In genomic region chr5:136933930-136934329, GRCm38 (mm10) we compare ENCODE assay signal across 30 mouse cellular contexts. TPM values are rescaled to one million over a fixed set of nuclear protein-coding genes. Genes with fewer than 3 reads are reported as not detected.
"Had no signal": no experiment of that assay in that cellular context is flagged by ENCODE, and none has a peak within 500 bp of the region (broad histone marks: within the 10 kb centered on the region; RNA-seq: fewer than 3 reads in every experiment).

No protein-coding gene starts in this region.

- ATAC-seq: hindbrain, postnatal 0 days; intestine, embryonic 16.5 days had no signal

- H3K4me3 ChIP-seq: heart, adult 2 months; heart, embryonic 13.5 days; heart, embryonic 15.5 days; hindbrain, embryonic 13.5 days; hindbrain, embryonic 15.5 days; kidney, embryonic 15.5 days; left cerebral cortex, adult 2 months; limb, embryonic 10.5 days; limb, embryonic 12.5 days; liver, embryonic 13.5 days; liver, embryonic 15.5 days had no signal

- H3K4me2 ChIP-seq: heart, embryonic 11.5 days; heart, embryonic 13.5 days; heart, embryonic 15.5 days; hindbrain, embryonic 13.5 days; hindbrain, embryonic 15.5 days; kidney, embryonic 15.5 days; limb, embryonic 12.5 days; liver, embryonic 11.5 days; liver, embryonic 13.5 days; liver, embryonic 15.5 days had no signal

- H3K9ac ChIP-seq: heart, embryonic 13.5 days; heart, embryonic 15.5 days; hindbrain, embryonic 13.5 days; hindbrain, embryonic 15.5 days; kidney, embryonic 15.5 days; limb, embryonic 12.5 days; liver, embryonic 13.5 days; liver, embryonic 15.5 days had no signal

- H3K9me3 ChIP-seq: heart, embryonic 13.5 days; heart, embryonic 15.5 days; hindbrain, embryonic 13.5 days; hindbrain, embryonic 15.5 days; kidney, embryonic 15.5 days; limb, embryonic 10.5 days; limb, embryonic 12.5 days; liver, embryonic 13.5 days; liver, embryonic 15.5 days had no signal

- H3K27me3 ChIP-seq: heart, embryonic 13.5 days; heart, embryonic 15.5 days; hindbrain, embryonic 13.5 days; hindbrain, embryonic 15.5 days; kidney, embryonic 15.5 days; limb, embryonic 12.5 days; liver, embryonic 13.5 days; liver, embryonic 15.5 days had no signal

- DNase-seq: gastrocnemius, postnatal 14 days; gastrocnemius, postnatal 36 days; heart, adult 11 months; heart, adult 2 months; heart, postnatal 14 days; heart, postnatal 36 days; kidney, adult 11 months; kidney, adult 2 months; kidney, adult 9 months; kidney, postnatal 14 days; kidney, postnatal 36 days; layer of hippocampus, adult 9-11 months; liver; liver, embryonic 13.5 days had no signal

- H3K4me1 ChIP-seq: kidney, embryonic 15.5 days; liver, embryonic 15.5 days had no signal

- H3K36me3 ChIP-seq: heart, embryonic 13.5 days; heart, embryonic 15.5 days; hindbrain, embryonic 13.5 days; hindbrain, embryonic 15.5 days; kidney, embryonic 15.5 days; liver, embryonic 13.5 days; liver, embryonic 15.5 days had no signal

- H3K27ac ChIP-seq: heart, adult 2 months; heart, embryonic 13.5 days; heart, embryonic 15.5 days; hindbrain, embryonic 13.5 days; hindbrain, embryonic 15.5 days; hindbrain, postnatal 0 days; kidney, embryonic 15.5 days; kidney, postnatal 0 days; left cerebral cortex, adult 2 months; limb, embryonic 10.5 days; limb, embryonic 12.5 days; liver, embryonic 13.5 days; liver, embryonic 15.5 days had no signal

RNA-seq across cellular contexts. Expression of gene Cldn15, which starts 32.5 kb away (rescaled TPM):
- total RNA-seq: hindbrain, postnatal 0 days; left cerebral cortex, postnatal 36 days had no signal

RNA-seq across cellular contexts. Expression of gene Col26a1, which starts 50.9 kb away (rescaled TPM):
- total RNA-seq: hematopoietic stem cell, adult 5-6 weeks had no signal
